Mouse (Mus musculus): ENCODE data around the gene Dcbld2.

Dcbld2 gene

GRCm38 (mm10) chr16:58408062-58408486 is at the start of gene Dcbld2:
Gene Dcbld2, plus strand, starts transcription at chr16:58408443.
- peak; percentile 100 for DNase-seq (ENCODE audit: low read depth, low spot score)

GRCm38 (mm10) chr16:58377170-58377569 is 31.1 kb upstream of the Dcbld2 start:
- peak; percentile 61 for DNase-seq (ENCODE audit: low read depth, low spot score)

DNA sequence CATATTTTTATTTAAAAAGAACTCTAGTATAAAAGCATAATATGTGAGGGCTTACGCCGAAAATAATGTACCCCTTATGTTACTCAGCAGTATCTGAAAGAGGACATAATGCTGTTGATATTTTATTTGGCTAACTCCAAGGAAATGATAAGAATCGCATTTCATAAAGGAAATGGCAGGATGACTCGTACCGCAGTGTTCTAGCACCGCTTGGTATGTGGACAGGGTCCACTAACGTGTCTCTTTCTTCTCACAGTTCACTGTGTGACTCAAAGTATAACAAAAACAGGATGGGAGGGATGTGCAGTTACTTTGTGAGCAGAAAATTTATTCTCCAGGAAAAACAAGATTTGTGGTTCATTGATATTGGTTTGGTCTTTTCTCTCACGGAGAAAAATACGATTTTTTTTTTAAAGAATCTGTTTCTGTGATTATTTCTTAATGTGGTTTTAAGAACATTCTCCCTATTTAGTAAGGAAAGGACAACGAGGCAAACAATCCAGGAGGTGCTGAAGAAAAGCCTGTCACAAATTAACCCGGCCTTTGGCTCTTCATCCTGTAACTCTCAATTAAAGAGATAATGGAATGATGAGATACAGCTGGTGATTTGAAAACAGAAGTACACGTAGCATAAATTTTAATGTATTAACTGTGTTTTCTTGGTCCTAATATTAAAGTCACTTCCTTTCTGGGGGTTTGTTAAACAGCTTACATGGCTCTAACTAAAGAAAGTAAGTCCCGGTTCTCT is 30.3 kb upstream of the Dcbld2 start:
- peak; percentile 77 for DNase-seq (ENCODE audit: low read depth, low spot score)

DNA sequence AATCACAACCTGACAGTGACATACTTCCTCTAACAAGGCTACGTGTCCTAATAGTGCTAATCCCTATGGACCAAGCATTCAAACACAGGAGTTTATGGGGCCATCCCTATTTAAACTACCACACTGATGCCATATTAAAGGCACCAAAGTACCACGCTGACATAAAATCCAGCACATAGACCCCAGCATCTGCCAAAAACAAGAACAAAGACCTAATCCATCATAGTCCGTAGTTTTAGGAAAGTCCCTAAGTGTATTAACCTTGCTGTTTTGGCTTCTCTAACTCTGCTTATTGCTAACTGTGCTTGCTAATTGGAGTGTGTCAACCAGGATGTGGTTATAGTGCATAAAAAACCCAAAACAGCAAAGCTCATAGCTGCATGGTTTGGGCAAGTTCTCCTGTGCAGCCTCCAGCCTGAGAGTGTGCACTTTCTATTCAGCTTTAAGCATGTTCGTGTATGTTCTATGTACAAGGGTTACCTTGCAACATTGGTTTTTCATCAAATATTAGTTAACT is 21.9 kb upstream of the Dcbld2 start:
- peak; percentile 70 for DNase-seq (ENCODE audit: low read depth, low spot score)

DNA sequence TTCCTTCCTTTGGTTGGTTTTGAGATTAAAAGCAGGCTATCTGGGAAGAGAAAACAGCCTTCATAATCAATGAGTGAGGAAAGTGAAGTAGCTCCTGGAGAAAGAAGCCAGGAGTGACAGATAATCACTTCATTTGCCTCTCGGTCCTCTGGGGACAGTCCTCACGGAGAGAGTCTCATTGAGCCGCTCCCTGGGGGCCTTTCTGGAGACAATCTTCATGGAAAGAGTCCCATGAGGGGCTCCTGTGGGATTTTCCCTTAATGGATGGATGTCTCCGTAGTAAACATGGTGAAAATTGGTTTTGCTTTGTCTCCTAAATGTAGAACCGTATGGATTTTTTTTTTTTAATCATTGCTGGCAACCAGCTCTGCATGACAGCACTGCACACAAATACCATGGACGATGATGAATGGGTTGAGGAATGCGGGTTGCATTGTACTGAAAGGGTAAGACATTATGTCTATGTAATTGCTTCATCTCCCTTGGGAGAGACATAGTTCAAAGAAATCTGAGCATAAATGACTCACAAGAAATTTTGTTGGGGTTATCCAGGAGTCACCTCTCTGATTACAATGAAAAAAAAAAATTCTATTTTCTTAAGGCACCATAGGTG is 19.0 kb upstream of the Dcbld2 start:
- DNase-seq (ENCODE audit: low read depth, low spot score), result peak; percentile 98

DNA sequence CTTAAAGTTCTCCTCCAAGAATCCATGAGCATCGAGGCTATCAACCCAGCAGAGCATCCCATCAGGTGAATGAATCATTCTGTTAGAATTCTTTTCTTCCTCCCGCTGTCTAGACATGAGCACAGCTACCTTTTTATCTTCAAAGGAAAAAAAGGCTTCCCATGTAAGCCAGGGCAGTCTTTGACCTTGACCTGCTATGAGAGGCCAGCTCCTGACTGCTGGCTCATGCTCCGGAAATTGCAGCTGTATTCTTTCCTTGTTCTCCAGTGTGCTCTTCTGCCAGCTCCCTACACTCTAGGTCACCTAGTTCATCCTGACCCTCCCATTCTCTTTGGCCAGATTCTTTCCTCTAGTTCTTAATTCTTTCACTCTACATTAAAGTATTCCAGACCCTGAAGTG is 15.2 kb upstream of the Dcbld2 start:
- no peak for DNase-seq (ENCODE audit: low read depth, low spot score)

- no peak for DNase-seq (ENCODE audit: low read depth, low spot score)
Measured at GRCm38 (mm10) chr16:58394156-58394555, 14.1 kb upstream of the Dcbld2 start.

- DNase-seq (ENCODE audit: low read depth, low spot score), result no peak
Measured at GRCm38 (mm10) chr16:58398604-58399003, 9.6 kb upstream of the Dcbld2 start.

DNA sequence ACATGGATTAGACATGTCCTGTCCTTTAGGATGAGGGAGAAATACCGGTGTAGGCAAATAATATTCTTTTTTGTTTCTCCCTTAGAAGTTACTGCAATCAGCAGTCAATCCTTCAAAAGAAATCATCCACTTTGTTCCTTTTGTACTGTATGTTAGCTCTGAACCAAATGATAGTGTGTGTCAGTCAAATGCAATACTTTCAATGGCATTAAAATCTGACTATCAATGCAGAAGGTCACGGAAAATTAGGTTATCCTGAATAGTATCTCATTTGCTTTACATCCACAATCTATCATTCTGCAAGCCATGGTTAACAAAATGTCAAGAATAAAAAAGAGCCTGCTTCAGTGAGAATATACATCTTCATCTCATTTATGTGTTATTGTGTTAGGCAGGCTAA is 7.2 kb upstream of the Dcbld2 start:
- no peak for DNase-seq (ENCODE audit: low read depth, low spot score)

DNA sequence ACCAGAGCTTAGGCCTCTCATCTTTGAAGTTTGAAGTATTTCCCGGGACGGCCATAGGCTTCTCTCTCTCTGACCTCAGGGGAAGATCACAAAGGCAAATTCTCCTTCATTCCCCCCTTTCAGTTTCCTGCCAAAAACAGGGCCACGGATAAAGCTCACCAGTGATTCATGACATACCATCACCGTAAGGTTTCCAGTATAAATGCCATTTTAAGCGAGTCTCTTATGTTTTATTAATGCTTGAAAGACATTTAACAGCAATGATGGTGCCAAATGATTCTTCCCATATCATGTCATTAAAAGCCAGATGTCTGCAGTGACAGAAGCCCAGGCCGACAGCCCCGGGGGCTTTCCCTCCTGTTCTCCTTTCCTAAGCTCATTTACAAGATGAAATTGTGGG is 3.6 kb upstream of the Dcbld2 start:
- no peak for DNase-seq (ENCODE audit: low read depth, low spot score)

GRCm38 (mm10) chr16:58405271-58405670 is 3.0 kb upstream of the Dcbld2 start:
- DNase-seq (ENCODE audit: low read depth, low spot score), result peak; percentile 54

- DNase-seq (ENCODE audit: low read depth, low spot score), result peak; percentile 60
Measured at GRCm38 (mm10) chr16:58408487-58409281, 441 bp downstream of the Dcbld2 start.

- peak; percentile 59 for DNase-seq (ENCODE audit: low read depth, low spot score)
Measured at GRCm38 (mm10) chr16:58409825-58410224, 1.6 kb downstream of the Dcbld2 start.

DNA sequence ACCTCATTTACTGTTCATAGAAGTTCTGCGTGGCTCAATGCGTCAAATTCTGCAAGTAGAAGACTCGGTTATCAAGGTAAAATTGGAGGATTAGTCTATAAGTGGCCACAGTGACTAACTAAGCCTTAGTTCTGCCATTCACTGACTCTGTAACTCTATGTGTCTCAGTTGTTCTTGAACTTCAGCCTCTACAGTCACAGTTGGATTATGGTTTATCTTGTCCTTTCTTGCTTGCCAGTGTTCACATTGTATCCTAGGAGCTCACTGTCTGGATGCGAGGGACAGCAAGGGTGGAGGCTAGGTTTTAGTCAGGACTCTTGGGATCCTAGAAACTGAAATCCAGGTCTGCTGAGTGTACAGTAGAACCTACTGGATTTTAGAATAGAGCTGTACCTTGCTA is 6.6 kb downstream of the Dcbld2 start:
- no peak for DNase-seq (ENCODE audit: low read depth, low spot score)

GRCm38 (mm10) chr16:58415500-58415899 is 7.3 kb downstream of the Dcbld2 start:
- DNase-seq (ENCODE audit: low read depth, low spot score), result no peak

DNA sequence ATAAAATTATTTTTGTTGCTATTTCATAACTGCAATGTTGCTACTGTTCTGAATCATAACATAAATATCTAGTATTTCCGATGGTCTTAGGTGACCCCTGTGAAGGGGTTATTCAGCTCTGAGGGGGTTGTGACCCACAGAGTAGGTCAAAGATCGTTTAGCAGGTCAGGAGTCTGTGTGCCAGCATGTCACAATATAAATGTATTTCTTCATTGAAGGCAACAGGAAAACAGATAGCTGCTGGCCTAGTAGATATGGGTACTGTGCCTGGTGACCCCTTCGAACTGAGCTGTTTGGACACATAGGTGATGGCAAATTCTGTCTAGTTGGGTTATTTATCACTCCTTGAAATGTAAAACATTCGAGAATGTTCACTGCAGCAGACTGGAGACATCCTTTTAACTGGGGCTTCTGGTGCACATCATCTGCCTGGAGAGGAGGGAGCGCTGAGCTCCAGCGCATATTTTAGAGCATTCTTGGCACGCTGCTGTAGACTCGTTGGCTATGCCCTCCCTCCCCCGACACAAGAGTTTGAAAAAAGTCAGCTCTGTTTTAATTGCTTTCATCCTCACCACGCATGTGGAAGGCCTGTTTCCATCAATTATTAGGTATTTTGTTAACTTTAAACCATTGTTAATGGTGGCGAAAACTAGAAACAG is 13.6 kb downstream of the Dcbld2 start:
- no peak for DNase-seq (ENCODE audit: low read depth, low spot score)

GRCm38 (mm10) chr16:58430246-58430645 is 22.0 kb downstream of the Dcbld2 start:
- no peak for DNase-seq (ENCODE audit: low read depth, low spot score)

DNA sequence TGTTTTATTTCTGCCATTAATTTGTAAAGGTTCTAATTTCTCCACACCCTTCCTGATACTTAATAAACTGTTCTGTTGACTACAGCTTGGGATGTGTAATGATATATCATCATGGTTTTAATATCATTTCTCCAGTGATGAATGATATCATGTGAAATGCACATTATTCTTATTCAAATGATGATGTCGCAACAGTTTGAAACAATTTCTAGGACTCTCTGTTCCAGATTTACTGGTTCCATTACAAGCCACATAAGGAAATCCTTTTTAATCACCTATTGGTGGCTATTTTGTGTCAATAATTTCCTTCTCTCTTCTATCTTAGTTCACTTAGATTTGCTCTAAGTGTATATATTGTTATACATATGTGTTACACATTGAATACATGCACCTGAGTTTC is 24.1 kb downstream of the Dcbld2 start:
- no peak for DNase-seq (ENCODE audit: low read depth, low spot score)

- no peak for DNase-seq (ENCODE audit: low read depth, low spot score)
Measured at GRCm38 (mm10) chr16:58444735-58445134, 36.5 kb downstream of the Dcbld2 start.

GRCm38 (mm10) chr16:58446281-58447259 is 38.3 kb downstream of the Dcbld2 start:
- peak; percentile 9 for DNase-seq (ENCODE audit: low read depth, low spot score)

- no peak for DNase-seq (ENCODE audit: low read depth, low spot score)
Measured at GRCm38 (mm10) chr16:58449073-58449472, 40.8 kb downstream of the Dcbld2 start.
